Mouse (Mus musculus) frontal cortex, postnatal 36 days (tissue): Measurements from ENCODE around the gene Egr4.

Experiments used
- DNase-seq, 2 experiments: peaks; one replicate each; pipeline ENCODE4 v3.0.0; 2022; ENCODE audit warnings: low spot score in 2 of 2

Egr4 gene

GRCm38 (mm10) chr6:85496976-85497375 lies 16.4 kb downstream of the Egr4 start:
- no peak for DNase-seq

- no peak for DNase-seq
Observed at GRCm38 (mm10) chr6:85491606-85492005, 21.8 kb downstream of the Egr4 start.

GRCm38 (mm10) chr6:85490252-85490651 lies 23.1 kb downstream of the Egr4 start:
- no peak for DNase-seq

GRCm38 (mm10) chr6:85489717-85490116 lies 23.7 kb downstream of the Egr4 start:
- DNase-seq: no peak

GRCm38 (mm10) chr6:85488510-85488909 lies 24.9 kb downstream of the Egr4 start:
- DNase-seq: no peak

GRCm38 (mm10) chr6:85485738-85486137 lies 27.7 kb downstream of the Egr4 start:
- DNase-seq: no peak

GRCm38 (mm10) chr6:85483843-85484721 lies 29.3 kb downstream of the Egr4 start:
- no peak for DNase-seq

GRCm38 (mm10) chr6:85480685-85481084 lies 32.7 kb downstream of the Egr4 start:
- no peak for DNase-seq

GRCm38 (mm10) chr6:85479979-85480378 lies 33.4 kb downstream of the Egr4 start:
- DNase-seq: no peak

- no peak for DNase-seq
Observed at GRCm38 (mm10) chr6:85478416-85478815, 35.0 kb downstream of the Egr4 start.

- DNase-seq: no peak
Observed at GRCm38 (mm10) chr6:85477366-85477917, 35.9 kb downstream of the Egr4 start.

- DNase-seq: no peak
Observed at GRCm38 (mm10) chr6:85475581-85475980, 37.8 kb downstream of the Egr4 start.

- no peak for DNase-seq
Observed at GRCm38 (mm10) chr6:85472542-85472941, 40.8 kb downstream of the Egr4 start.

GRCm38 (mm10) chr6:85471962-85472361 lies 41.4 kb downstream of the Egr4 start:
- DNase-seq: no peak

- no peak for DNase-seq
Observed at GRCm38 (mm10) chr6:85469660-85470430, 43.5 kb downstream of the Egr4 start.

GRCm38 (mm10) chr6:85465381-85465780 lies 48.0 kb downstream of the Egr4 start:
- no peak for DNase-seq
